Mouse (Mus musculus) limb, embryonic 10.5 days (tissue): Measurements from ENCODE around the gene Lexm. TPM values are rescaled to one million over a fixed set of nuclear protein-coding genes. Genes with fewer than 3 reads are reported as not detected.

Source experiments
- DNase-seq: peaks from one replicate; pipeline ENCODE4 v3.0.0-alpha.2; 2017; ENCODE audit warnings: low spot score
- H3K27ac ChIP-seq: fragments of 300-500 bp; sonication (generic); 2 replicates; pipeline ENCODE4 v1.5.1; 2016; ENCODE audit warnings: mild to moderate bottlenecking
- H3K27me3 ChIP-seq: fragments of 300-500 bp; sonication (generic); 2 replicates; pipeline ENCODE4 v1.6.1; 2016; ENCODE audit warnings: low read depth, mild to moderate bottlenecking; ENCODE audit not compliant: poor library complexity, severe bottlenecking
- H3K36me3 ChIP-seq: fragments of 300-500 bp; sonication (generic); 2 replicates; pipeline ENCODE4 v1.6.1; 2016; ENCODE audit warnings: mild to moderate bottlenecking, moderate library complexity
- H3K4me1 ChIP-seq: fragments of 300-500 bp; sonication (generic); 2 replicates; pipeline ENCODE4 v1.6.1; 2016
- H3K4me3 ChIP-seq: fragments of 300-500 bp; sonication (generic); 2 replicates; pipeline ENCODE4 v1.5.1; 2016; ENCODE audit warnings: mild to moderate bottlenecking, moderate library complexity
- H3K9me3 ChIP-seq: fragments of 300-500 bp; sonication (generic); replicated peaks from 2 replicates; pipeline ENCODE4 v1.6.1; 2016; ENCODE audit warnings: mild to moderate bottlenecking
- WGBS: fragments of 180-500 bp; shearing (Covaris S2); methylation state at CpG from one replicate; pipeline ENCODE4 v1.1.7; 2016; 5-methylcytosine and 5-hydroxymethylcytosine counted together
- polyA plus RNA-seq: library from polyadenylated mRNA; unstranded; fragments of >200 nt; fragmentation: Nextera tagmentation; extraction: Ambion mirVana; gene quantifications from 2 replicates; pipeline ENCODE4 v1.2.1, GENCODE M21; 2016

The Lexm gene
- polyA plus RNA-seq, 1 experiment from 2014 or later: 0.15 TPM

- H3K27ac ChIP-seq: no peak overlapping the region; the same call in 1 of the 2 replicates
- DNase-seq: no peak
- 71% methylated on average over 9 of the region's 9 CpGs for WGBS
- no peaks in the 10 kb centered on the region for H3K27me3 ChIP-seq
- peak overlapping the region; percentile 99 for H3K4me3 ChIP-seq
- peaks cover 43% of the 10 kb centered on the region for H3K4me1 ChIP-seq
- peaks cover 55% of the 10 kb centered on the region for H3K36me3 ChIP-seq
- no peaks in the 10 kb centered on the region for H3K9me3 ChIP-seq
Measured at GRCm38 (mm10) chr4:106562837-106563790, 53.9 kb downstream of the Lexm start.

DNA sequence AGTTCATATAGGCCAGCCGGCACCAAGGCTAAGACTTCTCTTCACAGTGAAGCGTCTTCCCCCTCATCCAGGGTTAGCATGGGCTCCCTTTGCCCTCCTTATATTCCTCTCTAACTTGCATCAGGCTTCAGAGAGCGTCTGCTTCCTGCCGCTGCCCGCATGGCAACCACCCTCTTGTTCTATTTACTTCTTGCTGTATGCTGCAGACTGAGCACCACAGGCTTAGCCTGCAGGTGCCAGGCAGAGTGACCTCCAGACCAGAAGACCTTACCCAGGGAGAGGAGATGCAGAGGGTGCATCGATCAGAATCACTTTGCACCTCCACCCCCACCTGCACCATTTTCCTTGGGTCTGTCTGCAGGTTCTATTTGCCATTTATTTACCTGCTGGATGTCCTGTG is 55.0 kb downstream of the Lexm start:
- H3K4me1 ChIP-seq: peaks cover 43% of the 10 kb centered on the region
- no peaks in the 10 kb centered on the region for H3K9me3 ChIP-seq
- H3K27me3 ChIP-seq: no peaks in the 10 kb centered on the region
- 22% methylated on average over 6 of the region's 6 CpGs for WGBS
- peak overlapping the region; percentile 95; the same call in 1 of the 2 replicates for H3K27ac ChIP-seq
- H3K36me3 ChIP-seq: peaks cover 44% of the 10 kb centered on the region
- H3K4me3 ChIP-seq: peak overlapping the region; percentile 99
- no peak for DNase-seq

- H3K27ac ChIP-seq: peak within 1 kb of the TSS; percentile 95
- DNase-seq: peak; percentile 97
- no peaks in the 10 kb centered on the region for H3K27me3 ChIP-seq
- peaks cover 35% of the 10 kb centered on the region for H3K36me3 ChIP-seq
- under 1% methylated on average over 89 of the region's 89 CpGs for WGBS
- peak within 1 kb of the TSS; percentile 99 for H3K4me3 ChIP-seq
- H3K4me1 ChIP-seq: peaks cover 43% of the 10 kb centered on the region
- no peaks in the 10 kb centered on the region for H3K9me3 ChIP-seq
Measured at GRCm38 (mm10) chr4:106560846-106561781, 55.9 kb downstream of the Lexm start, which contains the start of gene Dhcr24. Gene Dhcr24, plus strand, starts transcription at chr4:106561038.

GRCm38 (mm10) chr4:106560213-106560845 is 56.7 kb downstream of the Lexm start:
- 2% methylated on average over 20 of the region's 20 CpGs for WGBS
- DNase-seq: no peak
- H3K4me3 ChIP-seq: peak overlapping the region; percentile 99
- no peaks in the 10 kb centered on the region for H3K9me3 ChIP-seq
- H3K36me3 ChIP-seq: peaks cover 27% of the 10 kb centered on the region
- peaks cover 43% of the 10 kb centered on the region for H3K4me1 ChIP-seq
- H3K27ac ChIP-seq: peak overlapping the region; percentile 95
- H3K27me3 ChIP-seq: no peaks in the 10 kb centered on the region

DNA sequence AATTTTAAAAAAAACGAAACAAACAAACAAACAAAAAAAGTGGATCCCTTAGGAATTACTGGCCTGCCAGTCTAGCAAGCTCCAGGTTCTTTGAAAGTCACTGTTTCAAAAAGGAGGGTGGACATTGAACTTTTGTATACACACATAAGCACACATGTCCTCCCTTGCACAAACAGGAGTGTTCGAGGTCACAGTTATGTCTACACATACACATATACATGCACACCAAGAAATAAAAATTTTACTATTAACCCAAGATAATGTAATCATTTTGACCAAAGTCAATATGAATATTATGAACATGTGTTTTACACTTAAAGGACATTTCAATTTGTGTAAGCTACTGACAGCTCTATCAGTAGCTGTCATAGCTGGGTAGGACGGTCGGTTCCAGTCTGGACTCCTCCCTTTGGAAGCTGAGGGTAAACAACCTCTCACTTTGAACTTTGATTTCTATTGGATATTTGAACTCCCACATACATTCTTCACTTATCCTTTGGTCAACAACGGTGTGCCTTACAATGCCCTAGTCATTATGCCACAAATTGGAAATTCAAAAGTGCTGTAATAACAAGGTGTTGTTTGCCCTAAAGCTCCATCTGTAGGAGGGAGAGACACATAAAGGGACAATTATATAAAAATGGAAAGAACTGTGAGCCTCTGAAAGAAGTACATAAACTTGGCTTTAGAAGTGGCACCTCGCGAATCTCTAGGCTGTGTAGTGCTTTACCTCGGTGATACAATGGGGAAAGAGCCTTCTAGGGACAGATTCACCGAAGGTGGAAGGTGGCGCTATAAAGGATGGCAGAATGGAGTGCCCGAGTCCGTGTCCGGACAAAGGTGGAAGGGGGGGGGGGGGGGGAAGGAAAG is 57.5 kb downstream of the Lexm start:
- H3K27me3 ChIP-seq: no peaks in the 10 kb centered on the region
- H3K4me1 ChIP-seq: peaks cover 43% of the 10 kb centered on the region
- peak overlapping the region; percentile 95 for H3K27ac ChIP-seq
- peak overlapping the region; percentile 99 for H3K4me3 ChIP-seq
- no peaks in the 10 kb centered on the region for H3K9me3 ChIP-seq
- DNase-seq: no peak
- 37% methylated on average over 13 of the region's 13 CpGs for WGBS
- H3K36me3 ChIP-seq: peaks cover 19% of the 10 kb centered on the region

- Histone ChIP-seq H3K9me3 (no peaks in the 10 kb centered on the region), H3K27me3 (no peaks in the 10 kb centered on the region), H3K36me3 (peaks cover 3% of the 10 kb centered on the region), H3K4me1 (peaks cover 27% of the 10 kb centered on the region), H3K27ac (no peak overlapping the region), H3K4me3 (no peak overlapping the region)
- DNase-seq: no peak
- WGBS: no CpG with 5 or more reads among the region's 1 CpGs
Measured at GRCm38 (mm10) chr4:106557978-106558377, 59.1 kb downstream of the Lexm start.

DNA sequence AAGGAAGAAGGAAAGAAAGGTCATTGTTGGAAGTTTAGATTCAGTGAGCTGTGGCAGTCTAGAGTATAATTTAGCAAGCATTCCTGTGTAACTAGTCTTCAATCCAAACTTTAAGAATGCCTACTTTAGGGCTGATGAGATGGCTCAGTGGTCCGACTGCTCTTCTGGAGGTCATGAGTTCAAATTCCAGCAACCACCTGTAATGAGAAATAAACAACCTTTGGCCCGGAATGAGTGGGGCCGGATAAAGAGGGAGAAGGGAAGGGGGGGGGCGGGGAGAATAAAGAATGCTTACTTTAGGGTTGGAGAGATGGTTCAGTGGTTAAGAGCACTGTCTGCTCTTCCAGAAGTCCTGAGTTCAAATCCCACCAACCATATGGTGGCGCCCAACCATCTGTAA is 59.8 kb downstream of the Lexm start:
- 87% methylated on average over 5 of the region's 5 CpGs for WGBS
- Histone ChIP-seq H3K27me3 (no peaks in the 10 kb centered on the region), H3K9me3 (no peaks in the 10 kb centered on the region), H3K36me3 (no peaks in the 10 kb centered on the region; the same call in 1 of the 2 replicates), H3K27ac (no peak overlapping the region), H3K4me1 (peaks cover 20% of the 10 kb centered on the region), H3K4me3 (no peak overlapping the region)
- no peak for DNase-seq

GRCm38 (mm10) chr4:106550516-106551166 is 66.4 kb downstream of the Lexm start:
- no peaks in the 10 kb centered on the region for H3K36me3 ChIP-seq
- H3K9me3 ChIP-seq: no peaks in the 10 kb centered on the region
- H3K4me3 ChIP-seq: no peak overlapping the region
- H3K27ac ChIP-seq: no peak overlapping the region
- DNase-seq: no peak
- H3K4me1 ChIP-seq: 0 out of 2 replicates have a peak, but pooled peaks cover 4% of the 10 kb centered on the region
- WGBS: 76% methylated on average over 8 of the region's 8 CpGs
- H3K27me3 ChIP-seq: no peaks in the 10 kb centered on the region

GRCm38 (mm10) chr4:106548113-106548512 is 68.9 kb downstream of the Lexm start:
- no peaks in the 10 kb centered on the region for H3K36me3 ChIP-seq
- no peak overlapping the region for H3K4me3 ChIP-seq
- H3K4me1 ChIP-seq: 0 out of 2 replicates have a peak, but pooled peaks cover 4% of the 10 kb centered on the region
- H3K9me3 ChIP-seq: no peaks in the 10 kb centered on the region
- WGBS: 82% methylated on average over 3 of the region's 3 CpGs
- H3K27ac ChIP-seq: no peak overlapping the region
- H3K27me3 ChIP-seq: no peaks in the 10 kb centered on the region
- DNase-seq: no peak

DNA sequence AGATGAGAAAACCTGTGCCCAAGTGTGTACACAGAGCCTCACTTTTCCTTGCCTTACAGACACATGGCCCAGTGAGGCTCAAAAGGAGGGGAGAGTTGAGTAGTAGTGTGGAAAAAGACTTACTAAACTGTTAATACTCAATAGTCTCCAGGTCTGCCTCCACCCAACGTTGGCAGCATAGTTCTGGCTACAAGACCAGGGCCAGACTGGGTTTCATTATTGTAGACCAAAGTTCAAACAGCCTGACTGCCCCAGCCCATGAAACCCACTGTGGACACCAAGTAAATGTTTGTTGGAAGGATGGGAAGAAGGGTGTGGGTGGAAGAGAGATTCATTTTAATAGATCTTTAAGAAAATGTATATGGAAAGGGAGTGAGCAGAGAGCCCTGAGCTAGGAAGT is 70.1 kb downstream of the Lexm start:
- H3K27me3 ChIP-seq: no peaks in the 10 kb centered on the region
- 88% methylated on average over 1 of the region's 1 CpGs for WGBS

DNA sequence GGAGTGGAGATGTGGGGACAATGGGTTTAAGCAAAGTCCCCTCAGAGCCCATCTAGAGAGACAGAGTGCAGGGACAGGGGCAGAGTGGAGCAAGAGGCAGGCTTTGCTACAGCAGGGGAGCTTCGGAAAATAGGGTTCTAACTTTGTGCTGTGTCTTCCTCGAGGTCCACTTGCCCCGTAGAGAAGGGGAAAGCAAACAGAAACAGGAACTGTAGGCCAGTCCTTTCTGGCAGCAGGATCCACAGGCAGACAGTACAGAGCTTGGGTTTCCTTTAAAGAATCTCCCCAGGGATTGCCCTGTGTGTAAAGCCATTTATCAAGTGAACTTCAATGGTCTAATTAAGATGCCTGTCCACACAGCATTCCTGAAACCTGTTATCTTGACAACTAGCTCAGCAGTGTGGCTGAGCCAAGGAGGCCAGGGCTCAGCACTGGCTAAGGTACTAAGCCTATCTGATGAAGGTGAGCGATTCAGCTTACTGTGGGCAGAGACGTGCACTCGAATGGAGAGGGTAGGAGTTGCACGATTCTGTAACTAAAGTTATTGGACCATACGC is 71.1 kb downstream of the Lexm start:
- Histone ChIP-seq H3K27me3 (no peaks in the 10 kb centered on the region), H3K4me3 (no peak overlapping the region), H3K4me1 (0 out of 2 replicates have a peak, but pooled peaks cover 4% of the 10 kb centered on the region), H3K9me3 (no peaks in the 10 kb centered on the region), H3K27ac (no peak overlapping the region), H3K36me3 (no peaks in the 10 kb centered on the region)
- no peak for DNase-seq
- WGBS: 48% methylated on average over 8 of the region's 8 CpGs

More for the DNA sequence above, 70.1 kb downstream of the Lexm start:
- no peaks in the 10 kb centered on the region for H3K9me3 ChIP-seq
- 0 out of 2 replicates have a peak, but pooled peaks cover 4% of the 10 kb centered on the region for H3K4me1 ChIP-seq
- H3K4me3 ChIP-seq: no peak overlapping the region
- no peak for DNase-seq
- no peaks in the 10 kb centered on the region for H3K36me3 ChIP-seq
- no peak overlapping the region for H3K27ac ChIP-seq
